Mouse (Mus musculus) cortical plate, adult 2 months (tissue): ENCODE results near the gene Ccdc180. TPM values are rescaled to one million over a fixed set of nuclear protein-coding genes. Genes with fewer than 3 reads are reported as not detected.

Source experiments
- H3K27ac ChIP-seq: fragments of 200-500 bp; 2 replicates; pipeline ENCODE4 v1.5.1; 2012; ENCODE audit warnings: low read length, control low read depth, inconsistent platforms; ENCODE audit not compliant: insufficient read depth
- H3K4me1 ChIP-seq: fragments of 200-500 bp; 2 replicates; pipeline ENCODE4 v1.6.1; 2011; ENCODE audit warnings: low read length; ENCODE audit not compliant: control insufficient read depth, insufficient read depth
- H3K4me3 ChIP-seq: fragments of 200-500 bp; 2 replicates; pipeline ENCODE4 v1.5.1; 2011; ENCODE audit warnings: mild to moderate bottlenecking, low read length, control low read depth; ENCODE audit not compliant: insufficient read depth
- CTCF ChIP-seq: fragments of 200-500 bp; IDR thresholded peaks from 2 replicates; pipeline ENCODE4 v1.5.1; 2011; ENCODE audit warnings: mild to moderate bottlenecking, control low read depth, low read length; ENCODE audit not compliant: insufficient read depth; ENCODE audit errors: extremely low read depth
- POLR2A ChIP-seq: fragments of 200-500 bp; IDR thresholded peaks from 2 replicates; pipeline ENCODE4 v1.6.1; 2011; ENCODE audit warnings: mild to moderate bottlenecking, low read length, control low read depth; ENCODE audit not compliant: insufficient read depth; ENCODE audit errors: extremely low read depth
- polyA plus RNA-seq: library from polyadenylated mRNA; depleted of rRNA; stranded (reverse); fragments of >200 nt; gene quantifications from 2 replicates; pipeline ENCODE4 v1.2.3, GENCODE M21; 2012

The Ccdc180 gene
- polyA plus RNA-seq, 1 experiment: 0.52 TPM

GRCm38 (mm10) chr4:45867416-45867815, 22.7 kb upstream of the Ccdc180 start:
- H3K27ac ChIP-seq: no peak overlapping the region
- no peak for TF ChIP-seq CTCF
- TF ChIP-seq POLR2A: no peak
- H3K4me3 ChIP-seq: no peak overlapping the region
- H3K4me1 ChIP-seq: no peaks in the 10 kb centered on the region

GRCm38 (mm10) chr4:45869021-45869815, 20.9 kb upstream of the Ccdc180 start:
- Histone ChIP-seq H3K27ac (no peak overlapping the region), H3K4me3 (no peak overlapping the region), H3K4me1 (no peaks in the 10 kb centered on the region)
- TF ChIP-seq CTCF: no peak
- TF ChIP-seq POLR2A: no peak

- Histone ChIP-seq H3K4me3 (no peak overlapping the region), H3K27ac (no peak overlapping the region), H3K4me1 (no peaks in the 10 kb centered on the region)
- TF ChIP-seq CTCF (no peak), POLR2A (no peak)
These were observed 18.0 kb upstream of the Ccdc180 start for GRCm38 (mm10) chr4:45872147-45872546.

GRCm38 (mm10) chr4:45878929-45879328, 11.2 kb upstream of the Ccdc180 start:
- no peak overlapping the region for H3K27ac ChIP-seq
- TF ChIP-seq CTCF: peak; percentile 56
- TF ChIP-seq POLR2A: no peak
- H3K4me1 ChIP-seq: no peaks in the 10 kb centered on the region
- H3K4me3 ChIP-seq: no peak overlapping the region

GRCm38 (mm10) chr4:45882521-45882920, 7.6 kb upstream of the Ccdc180 start:
- TF ChIP-seq CTCF: no peak
- no peak overlapping the region for H3K4me3 ChIP-seq
- no peaks in the 10 kb centered on the region for H3K4me1 ChIP-seq
- no peak overlapping the region for H3K27ac ChIP-seq

- H3K4me3 ChIP-seq: no peak overlapping the region
- no peak for TF ChIP-seq POLR2A
- no peak for TF ChIP-seq CTCF
- no peak overlapping the region for H3K27ac ChIP-seq
- no peaks in the 10 kb centered on the region for H3K4me1 ChIP-seq
These were observed 6.9 kb upstream of the Ccdc180 start for GRCm38 (mm10) chr4:45883250-45883649.

GRCm38 (mm10) chr4:45889487-45889886, 616 bp upstream of the Ccdc180 start:
- TF ChIP-seq CTCF (no peak), POLR2A (no peak)
- Histone ChIP-seq H3K4me3 (no peak overlapping the region), H3K4me1 (peaks cover 2% of the 10 kb centered on the region; the same call in 1 of the 2 replicates), H3K27ac (no peak overlapping the region)

GRCm38 (mm10) chr4:45896425-45897081, 6.5 kb downstream of the Ccdc180 start:
- Histone ChIP-seq H3K4me1 (no peaks in the 10 kb centered on the region), H3K4me3 (no peak overlapping the region), H3K27ac (no peak overlapping the region)
- no peak for TF ChIP-seq CTCF
- TF ChIP-seq POLR2A: no peak

- Histone ChIP-seq H3K4me1 (no peaks in the 10 kb centered on the region), H3K4me3 (no peak overlapping the region), H3K27ac (no peak overlapping the region)
- no peak for TF ChIP-seq CTCF
- TF ChIP-seq POLR2A: no peak
These were observed 8.3 kb downstream of the Ccdc180 start for GRCm38 (mm10) chr4:45898413-45898812.

GRCm38 (mm10) chr4:45909256-45909655, 19.2 kb downstream of the Ccdc180 start:
- TF ChIP-seq POLR2A (no peak), CTCF (no peak)
- no peaks in the 10 kb centered on the region for H3K4me1 ChIP-seq
- no peak overlapping the region for H3K27ac ChIP-seq
- H3K4me3 ChIP-seq: no peak overlapping the region
